Mouse (Mus musculus) brain, adult 10 weeks (tissue): ENCODE data around the gene Ppp2ca. TPM values are rescaled to one million over a fixed set of nuclear protein-coding genes. Genes with fewer than 3 reads are reported as not detected.

Source experiments
- polyA plus RNA-seq: library from polyadenylated mRNA; stranded (reverse); fragments of 350-450 nt; fragmentation: Illumina TruSeq; extraction: RNeasy Lipid Tissue Mini Kit (QIAGEN cat#74804); gene quantifications from one replicate; pipeline ENCODE4 v1.2.3, GENCODE M21; 2015; ENCODE audit warnings: low read depth, low replicate concordance

Ppp2ca gene
- 155 TPM for polyA plus RNA-seq

DNA sequence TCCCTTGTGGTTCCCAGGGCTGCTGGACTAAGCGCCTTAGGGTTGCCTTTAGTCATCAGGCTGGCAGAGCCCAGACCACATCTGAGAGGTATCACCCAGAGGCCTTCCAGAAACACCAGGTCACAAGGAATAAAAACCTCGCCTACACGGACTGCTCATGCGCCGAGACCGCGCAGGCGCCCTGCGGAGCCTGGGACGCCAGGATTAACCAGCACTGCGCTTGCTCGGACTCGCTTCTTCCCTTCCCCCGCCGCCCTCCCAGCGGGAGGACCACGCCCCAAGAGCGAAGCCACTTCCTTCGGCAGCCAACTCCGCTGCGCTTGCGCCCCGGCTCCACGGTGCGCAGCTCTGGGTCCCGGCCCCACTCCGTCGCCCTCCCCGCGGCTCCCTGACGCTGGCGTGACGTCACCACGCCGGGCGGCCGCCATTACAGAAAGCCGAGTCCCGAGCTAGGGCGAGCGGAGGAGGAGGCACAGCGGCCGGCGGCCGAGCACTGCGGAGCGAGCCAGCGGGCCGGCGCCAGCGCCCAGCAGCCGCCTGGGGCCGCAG is at the start of gene Ppp2ca:
Ppp2ca (plus strand) TSS at position 284 of the 549 bp plus-strand sequence.

DNA sequence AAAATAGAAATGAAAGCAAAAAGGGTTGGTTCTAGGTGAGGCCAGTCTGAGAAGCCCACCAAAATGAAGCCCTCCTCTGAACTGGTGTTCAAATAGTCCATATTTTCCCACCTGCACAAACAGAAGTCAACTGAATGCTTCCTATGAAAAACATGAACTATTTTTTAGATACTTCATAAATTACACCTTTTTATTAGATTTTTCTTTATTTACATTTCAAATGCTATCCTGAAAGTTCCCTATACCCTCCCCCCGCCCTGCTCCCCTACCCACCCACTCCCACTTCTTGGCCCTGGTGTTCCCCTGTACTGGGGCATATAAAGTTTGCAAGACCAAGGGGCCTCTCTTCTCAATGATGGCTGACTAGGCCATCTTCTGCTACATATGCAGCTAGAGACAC is 46.9 kb downstream of the Ppp2ca start, which contains the start of gene Olfr1373:
Olfr1373 (minus strand) TSS at position 101 of the 400 bp plus-strand sequence.

Other genes starting within 250 kb of the Ppp2ca start
- gene Jade2, start 241.0 kb upstream of the Ppp2ca start, polyA plus RNA-seq: 24.6 TPM
- gene Cdkn2aipnl, start 131.0 kb upstream of the Ppp2ca start, polyA plus RNA-seq: 63.4 TPM
- 335 TPM for gene Ube2b, start 97.9 kb upstream of the Ppp2ca start, polyA plus RNA-seq
- gene Cdkl3, start 94.5 kb upstream of the Ppp2ca start, polyA plus RNA-seq: 14.7 TPM
- not detected for gene Olfr1373, start 46.8 kb downstream of the Ppp2ca start, polyA plus RNA-seq
- not detected for gene Olfr1371, start 115.3 kb downstream of the Ppp2ca start, polyA plus RNA-seq
- gene Skp1a, start 133.3 kb downstream of the Ppp2ca start, polyA plus RNA-seq: 788 TPM
- gene Tcf7, start 184.3 kb downstream of the Ppp2ca start, polyA plus RNA-seq: 4.0 TPM